In genomic region chr10:117732962-117733592, GRCm38 (mm10) we compare ENCODE assay signal across 20 mouse cellular contexts.
"Had no signal": no experiment of that assay in that cellular context is flagged by ENCODE, and none has a peak within 500 bp of the region (broad histone marks: within the 10 kb centered on the region; RNA-seq: fewer than 3 reads in every experiment).

No protein-coding gene starts in this region.

- H3K9me3 ChIP-seq: limb, embryonic 10.5 days; limb, embryonic 13.5 days; lung, embryonic 15.5 days; midbrain, embryonic 12.5 days; midbrain, embryonic 15.5 days; neural tube, embryonic 13.5 days; stomach, embryonic 15.5 days had no signal

- H3K4me2 ChIP-seq: limb, embryonic 13.5 days; lung, embryonic 15.5 days; midbrain, embryonic 12.5 days; midbrain, embryonic 15.5 days; neural tube, embryonic 13.5 days; stomach, embryonic 15.5 days had no signal

- H3K36me3 ChIP-seq: stomach, embryonic 15.5 days had no signal

- H3K4me1 ChIP-seq: limb, embryonic 10.5 days; limb, embryonic 13.5 days; midbrain, embryonic 12.5 days; midbrain, embryonic 15.5 days; neural tube, embryonic 13.5 days; stomach, embryonic 15.5 days had no signal

- H3K27ac ChIP-seq: kidney, postnatal 0 days; layer of hippocampus, adult 2 months; limb, embryonic 10.5 days; limb, embryonic 13.5 days; lung, embryonic 15.5 days; midbrain, embryonic 12.5 days; midbrain, embryonic 15.5 days; neural tube, embryonic 13.5 days; stomach, embryonic 15.5 days had no signal

- H3K4me3 ChIP-seq: layer of hippocampus, adult 2 months; limb, embryonic 10.5 days; limb, embryonic 13.5 days; lung, embryonic 15.5 days; midbrain, embryonic 12.5 days; midbrain, embryonic 15.5 days; myocyte; neural tube, embryonic 13.5 days; stomach, embryonic 15.5 days had no signal

- ATAC-seq: midbrain, embryonic 15.5 days had no signal

- DNase-seq: kidney, adult 18-20 months; kidney, postnatal 25 days; layer of hippocampus, adult 9-11 months; lung, adult 18-20 months; lung, postnatal 10 days; lung, postnatal 36 days; retina, postnatal 1 day; right cerebral cortex, postnatal 25 days; spleen, adult 18-20 months; thymus, postnatal 36 days had no signal

- H3K27me3 ChIP-seq: limb, embryonic 13.5 days; lung, embryonic 15.5 days; midbrain, embryonic 12.5 days; midbrain, embryonic 15.5 days; neural tube, embryonic 13.5 days; stomach, embryonic 15.5 days had no signal

- H3K9ac ChIP-seq: limb, embryonic 13.5 days; lung, embryonic 15.5 days; midbrain, embryonic 12.5 days; midbrain, embryonic 15.5 days; neural tube, embryonic 13.5 days; stomach, embryonic 15.5 days had no signal
